Mouse (Mus musculus) liver, adult 2 months (tissue): ENCODE data around the gene Aldh5a1. TPM values are rescaled to one million over a fixed set of nuclear protein-coding genes. Genes with fewer than 3 reads are reported as not detected.

ENCODE experiments used
- DNase-seq: peaks from one replicate; pipeline ENCODE4 v3.0.0-alpha.2; 2011; ENCODE audit warnings: low read depth, low spot score; ENCODE audit errors: extremely low read depth
- H3K27ac ChIP-seq: fragments of 200-500 bp; replicated peaks from 2 replicates; pipeline ENCODE4 v1.5.1; 2012; ENCODE audit warnings: low read depth, mild to moderate bottlenecking, control low read depth, inconsistent platforms, low read length; ENCODE audit not compliant: insufficient read depth
- H3K27me3 ChIP-seq: fragments of 200-500 bp; 2 replicates; pipeline ENCODE4 v1.6.1; 2012; ENCODE audit warnings: mild to moderate bottlenecking, moderate library complexity, low read length, inconsistent platforms; ENCODE audit not compliant: control insufficient read depth, insufficient read depth
- H3K36me3 ChIP-seq: fragments of 200-500 bp; 2 replicates; pipeline ENCODE4 v1.6.1; 2012; ENCODE audit warnings: low read length, inconsistent platforms; ENCODE audit not compliant: control insufficient read depth, insufficient read depth
- H3K4me1 ChIP-seq: fragments of 200-500 bp; 2 replicates; pipeline ENCODE4 v1.6.1; 2011; ENCODE audit warnings: low read length; ENCODE audit not compliant: control insufficient read depth, insufficient read depth
- H3K4me3 ChIP-seq: fragments of 200-500 bp; 2 replicates; pipeline ENCODE4 v1.5.1; 2011; ENCODE audit warnings: low read depth, mild to moderate bottlenecking, control low read depth, low read length, moderate library complexity; ENCODE audit not compliant: insufficient read depth
- H3K79me2 ChIP-seq: fragments of 200-500 bp; 2 replicates; pipeline ENCODE4 v1.6.1; 2012; ENCODE audit warnings: inconsistent platforms, mild to moderate bottlenecking, low read length, moderate library complexity; ENCODE audit not compliant: control insufficient read depth, insufficient read depth
- H3K9ac ChIP-seq: fragments of 200-500 bp; 2 replicates; pipeline ENCODE4 v1.6.1; 2012; ENCODE audit warnings: low read depth, mild to moderate bottlenecking, control low read depth, inconsistent platforms, low read length
- CTCF ChIP-seq: fragments of 200-500 bp; IDR thresholded peaks from 2 replicates; pipeline ENCODE4 v1.5.1; 2011; ENCODE audit warnings: low read depth, low read length, control low read depth
- POLR2A ChIP-seq: fragments of 200-500 bp; IDR thresholded peaks from 2 replicates; pipeline ENCODE4 v1.6.1; 2011; ENCODE audit warnings: low read length, control low read depth; ENCODE audit not compliant: insufficient read depth; ENCODE audit errors: extremely low read depth
- WGBS: fragments of 180-500 bp; shearing (Covaris S2); methylation state at CpG from one replicate; pipeline ENCODE4 v1.1.7; 2018; 5-methylcytosine and 5-hydroxymethylcytosine counted together
- polyA plus RNA-seq: library from polyadenylated mRNA; depleted of rRNA; stranded (reverse); fragments of >200 nt; gene quantifications from 2 replicates; pipeline ENCODE4 v1.2.3, GENCODE M21; 2012
- total RNA-seq: library from RNA; depleted of rRNA; stranded (reverse); fragments of >200 nt; gene quantifications from 2 replicates; pipeline ENCODE4 v1.2.3, GENCODE M21; 2014

Gene Aldh5a1
- total and polyA plus RNA-seq, 2 experiments, result 15.0 to 15.2 TPM

DNA sequence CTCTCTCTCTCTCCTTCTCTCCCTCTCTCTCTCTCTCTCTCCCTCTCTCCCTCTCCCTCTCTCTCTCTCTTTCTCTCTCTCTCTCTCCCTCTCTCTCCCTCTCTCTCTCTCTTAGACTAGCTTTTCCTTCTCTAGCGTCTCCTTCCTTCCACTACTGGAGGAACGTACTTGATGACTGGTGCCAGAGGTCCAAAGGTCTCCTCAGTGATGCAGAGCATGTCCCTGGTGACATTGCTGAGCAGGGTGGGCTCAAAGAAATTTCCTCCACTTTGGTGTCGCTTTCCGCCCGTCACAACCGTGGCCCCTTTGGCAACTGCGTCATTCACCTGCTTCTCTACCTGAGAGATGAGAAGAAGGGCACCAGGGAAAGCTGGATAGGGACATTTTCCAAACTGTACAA, 23.9 kb downstream of the Aldh5a1 start:
- H3K4me3 ChIP-seq, result no peak overlapping the region

DNA sequence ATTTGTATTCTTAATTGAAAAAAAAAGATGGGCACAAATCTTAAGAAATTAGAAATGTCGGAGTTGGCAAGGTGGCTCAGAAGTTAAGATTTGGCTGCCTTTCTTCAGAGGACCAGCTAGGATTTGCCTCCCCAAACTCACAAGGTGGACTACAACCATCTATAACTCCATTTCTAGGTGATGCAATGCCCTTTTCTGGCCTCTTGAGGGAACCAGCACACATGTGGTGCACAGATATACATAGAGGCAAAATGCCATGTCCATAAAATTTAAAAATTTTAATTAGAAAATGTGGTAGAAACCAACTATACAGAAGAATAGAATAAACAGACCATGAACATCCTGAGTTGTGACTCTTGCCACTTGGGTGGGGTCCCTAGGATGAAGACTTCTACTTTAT, 28.3 kb downstream of the Aldh5a1 start:
- Histone ChIP-seq H3K4me3 (no peak overlapping the region), H3K4me1 (peaks cover 3% of the 10 kb centered on the region), H3K9ac (no peak overlapping the region), H3K36me3 (peaks cover 9% of the 10 kb centered on the region; the same call in 1 of the 2 replicates), H3K27ac (no peak overlapping the region), H3K27me3 (no peaks in the 10 kb centered on the region), H3K79me2 (no peaks in the 10 kb centered on the region)
- no peak for DNase-seq
- TF ChIP-seq POLR2A (no peak), CTCF (no peak)
- WGBS, result 93% methylated on average over 1 of the region's 1 CpGs

More for the DNA sequence above, 23.9 kb downstream of the Aldh5a1 start:
- peaks cover 33% of the 10 kb centered on the region for H3K36me3 ChIP-seq
- no peaks in the 10 kb centered on the region for H3K79me2 ChIP-seq
- no peaks in the 10 kb centered on the region for H3K27me3 ChIP-seq
- H3K9ac ChIP-seq, result no peak overlapping the region
- no peaks in the 10 kb centered on the region for H3K4me1 ChIP-seq
- WGBS, result 88% methylated on average over 7 of the region's 7 CpGs
- no peak overlapping the region for H3K27ac ChIP-seq
- no peak for DNase-seq
- TF ChIP-seq CTCF, result no peak
- no peak for TF ChIP-seq POLR2A

- WGBS, result 48% methylated on average over 11 of the region's 11 CpGs
- H3K36me3 ChIP-seq, result no peaks in the 10 kb centered on the region; the same call in 1 of the 2 replicates
- DNase-seq, result peak; percentile 82
- no peak overlapping the region for H3K9ac ChIP-seq
- H3K4me1 ChIP-seq, result peaks cover 3% of the 10 kb centered on the region
- TF ChIP-seq CTCF (no peak), POLR2A (no peak)
- H3K27me3 ChIP-seq, result no peaks in the 10 kb centered on the region
- H3K4me3 ChIP-seq, result no peak overlapping the region
- H3K27ac ChIP-seq, result peak overlapping the region; percentile 4; the same call in 1 of the 2 replicates
- no peaks in the 10 kb centered on the region for H3K79me2 ChIP-seq
Measured at GRCm38 (mm10) chr13:24906831-24907570, 30.5 kb downstream of the Aldh5a1 start.

DNA sequence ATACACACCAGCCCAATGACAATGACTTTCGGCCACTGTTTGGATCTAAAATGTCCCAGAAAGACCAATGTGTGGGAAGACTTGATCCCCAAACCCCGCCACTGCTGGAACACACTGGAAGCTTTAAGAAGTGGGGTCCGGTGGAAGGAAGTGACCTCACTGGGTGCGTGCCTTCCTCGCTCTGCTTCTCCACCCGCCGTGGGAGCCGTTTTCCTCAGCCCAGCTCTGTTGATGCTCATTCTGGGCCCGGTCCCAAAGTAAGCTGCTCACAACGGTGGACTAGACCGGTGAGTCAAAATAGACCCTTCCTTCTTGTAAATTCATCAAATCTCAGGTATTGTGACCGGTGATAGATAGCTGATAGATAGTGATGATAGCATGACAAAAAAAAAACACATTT, 32.0 kb downstream of the Aldh5a1 start:
- Histone ChIP-seq H3K36me3 (no peaks in the 10 kb centered on the region; the same call in 1 of the 2 replicates), H3K4me1 (peaks cover 6% of the 10 kb centered on the region), H3K4me3 (no peak overlapping the region), H3K79me2 (no peaks in the 10 kb centered on the region), H3K27me3 (no peaks in the 10 kb centered on the region), H3K27ac (no peak overlapping the region), H3K9ac (no peak overlapping the region)
- DNase-seq, result no peak
- WGBS, result 92% methylated on average over 12 of the region's 12 CpGs
- no peak for TF ChIP-seq POLR2A
- no peak for TF ChIP-seq CTCF

DNA sequence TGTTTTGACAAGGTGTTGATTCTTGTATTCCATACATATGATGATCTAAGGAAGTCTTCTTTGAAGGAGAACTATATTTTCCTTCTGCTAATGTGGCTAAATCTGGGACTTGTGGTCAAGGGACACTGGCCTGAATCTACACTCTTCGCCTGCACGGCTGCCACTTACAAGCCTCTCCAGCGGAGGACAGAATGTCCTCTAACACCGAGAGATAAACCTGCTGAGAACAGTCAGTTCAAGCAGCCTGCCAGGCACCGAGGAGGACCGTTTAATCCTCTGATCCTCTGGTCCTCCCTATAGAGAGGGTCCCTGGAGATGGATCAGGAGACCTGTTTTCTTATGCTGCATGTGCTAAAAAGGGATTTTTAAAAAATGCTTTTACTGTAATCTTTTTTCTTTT, 34.0 kb downstream of the Aldh5a1 start:
- 86% methylated on average over 6 of the region's 6 CpGs for WGBS
- H3K79me2 ChIP-seq, result no peaks in the 10 kb centered on the region

GRCm38 (mm10) chr13:24901916-24902315, 35.5 kb downstream of the Aldh5a1 start:
- H3K27me3 ChIP-seq, result no peaks in the 10 kb centered on the region
- peaks cover 3% of the 10 kb centered on the region for H3K4me1 ChIP-seq
- no peak for DNase-seq
- H3K9ac ChIP-seq, result no peak overlapping the region
- H3K36me3 ChIP-seq, result peaks cover 1% of the 10 kb centered on the region
- TF ChIP-seq CTCF (no peak), POLR2A (no peak)
- H3K4me3 ChIP-seq, result no peak overlapping the region
- no peak overlapping the region for H3K27ac ChIP-seq
- WGBS, result 87% methylated on average over 2 of the region's 2 CpGs
- H3K79me2 ChIP-seq, result no peaks in the 10 kb centered on the region

More for the DNA sequence above, 34.0 kb downstream of the Aldh5a1 start:
- H3K4me1 ChIP-seq, result peaks cover 6% of the 10 kb centered on the region
- no peak for DNase-seq
- no peaks in the 10 kb centered on the region for H3K27me3 ChIP-seq
- no peak overlapping the region for H3K9ac ChIP-seq
- no peak overlapping the region for H3K27ac ChIP-seq
- H3K36me3 ChIP-seq, result peaks cover 1% of the 10 kb centered on the region
- TF ChIP-seq POLR2A, result no peak
- no peak for TF ChIP-seq CTCF
- H3K4me3 ChIP-seq, result no peak overlapping the region
